Mouse (Mus musculus) liver, embryonic 12.5 days (tissue): ENCODE data around the gene Npm3. TPM values are rescaled to one million over a fixed set of nuclear protein-coding genes. Genes with fewer than 3 reads are reported as not detected.

Source experiments
- ATAC-seq: fragments of 200-750 bp; cut with Nextera tagmentation; 2 replicates; pipeline ENCODE4 v1.8.0; 2017; ENCODE audit warnings: moderate number of reproducible peaks, mild to moderate bottlenecking, moderate library complexity
- H3K27ac ChIP-seq: fragments of 300-500 bp; sonication (generic); 2 replicates; pipeline ENCODE4 v1.5.1; 2016; ENCODE audit warnings: mild to moderate bottlenecking
- H3K27me3 ChIP-seq: fragments of 300-500 bp; sonication (generic); replicated peaks from 2 replicates; pipeline ENCODE4 v1.6.1; 2016; ENCODE audit warnings: mild to moderate bottlenecking, moderate library complexity
- H3K36me3 ChIP-seq: fragments of 300-500 bp; sonication (generic); 2 replicates; pipeline ENCODE4 v1.6.1; 2016; ENCODE audit warnings: mild to moderate bottlenecking, moderate library complexity
- H3K4me1 ChIP-seq: fragments of 300-500 bp; sonication (generic); 2 replicates; pipeline ENCODE4 v1.6.1; 2016
- H3K4me2 ChIP-seq: fragments of 300-500 bp; sonication (generic); 2 replicates; pipeline ENCODE4 v1.6.1; 2016; ENCODE audit warnings: mild to moderate bottlenecking, moderate library complexity
- H3K4me3 ChIP-seq: fragments of 300-500 bp; sonication (generic); 2 replicates; pipeline ENCODE4 v1.5.1; 2016; ENCODE audit warnings: mild to moderate bottlenecking, moderate library complexity
- H3K9ac ChIP-seq: fragments of 300-500 bp; sonication (generic); 2 replicates; pipeline ENCODE4 v1.6.1; 2016; ENCODE audit warnings: mild to moderate bottlenecking, moderate library complexity
- H3K9me3 ChIP-seq: fragments of 300-500 bp; sonication (generic); replicated peaks from 2 replicates; pipeline ENCODE4 v1.6.1; 2016; ENCODE audit warnings: mild to moderate bottlenecking, moderate library complexity
- WGBS: fragments of 180-500 bp; shearing (Covaris S2); methylation state at CpG from one replicate; pipeline ENCODE4 v1.1.7; 2016; ENCODE audit not compliant: insufficient replicate concordance; 5-methylcytosine and 5-hydroxymethylcytosine counted together
- polyA plus RNA-seq: library from polyadenylated mRNA; unstranded; fragments of >200 nt; fragmentation: Nextera tagmentation; extraction: Ambion mirVana; gene quantifications from 2 replicates; pipeline ENCODE4 v1.2.1, GENCODE M21; 2016

Gene Npm3
- polyA plus RNA-seq, 1 experiment from 2014 or later: 13.7 TPM

GRCm38 (mm10) chr19:45727231-45727630 lies 22.2 kb downstream of the Npm3 start:
- no peaks in the 10 kb centered on the region for H3K4me1 ChIP-seq
- no peak for ATAC-seq
- no peak overlapping the region for H3K27ac ChIP-seq
- H3K36me3 ChIP-seq: no peaks in the 10 kb centered on the region
- no peak overlapping the region for H3K4me3 ChIP-seq
- no peak overlapping the region for H3K4me2 ChIP-seq
- WGBS: 42% methylated on average over 10 of the region's 10 CpGs
- H3K9me3 ChIP-seq: no peaks in the 10 kb centered on the region
- no peak overlapping the region for H3K9ac ChIP-seq
- peaks cover 50% of the 10 kb centered on the region for H3K27me3 ChIP-seq

DNA sequence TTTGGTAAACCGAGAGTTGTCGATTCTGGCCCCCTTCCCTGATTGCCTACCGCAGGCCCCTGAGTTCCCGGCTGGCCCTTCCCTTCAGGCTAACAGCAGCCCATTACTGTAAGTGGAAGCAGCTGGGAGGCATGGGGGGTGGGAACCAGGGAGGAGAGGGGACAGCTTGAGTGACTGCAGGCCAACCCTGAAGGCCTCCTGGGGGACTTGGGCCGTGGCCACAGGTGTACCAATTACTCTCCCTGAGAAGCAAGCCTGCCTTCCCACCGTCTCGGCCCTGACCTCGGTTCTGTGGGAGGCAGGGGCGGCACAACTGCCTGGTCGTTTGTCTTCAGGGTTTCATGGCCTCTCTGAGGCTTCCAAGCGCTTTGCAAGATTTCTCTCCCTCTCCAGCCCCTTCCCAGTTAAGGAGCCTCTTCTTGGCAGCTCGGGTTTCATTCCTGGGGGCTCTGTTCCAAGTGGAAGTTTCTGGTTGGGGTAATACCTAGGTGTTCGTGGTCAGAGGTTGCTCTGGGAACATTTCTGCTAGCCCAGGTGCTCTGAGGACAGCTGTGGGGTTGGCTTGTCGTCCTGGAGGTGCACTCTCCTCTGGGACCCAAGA lies 23.6 kb downstream of the Npm3 start:
- no peaks in the 10 kb centered on the region for H3K4me1 ChIP-seq
- H3K9ac ChIP-seq: no peak overlapping the region
- no peaks in the 10 kb centered on the region for H3K9me3 ChIP-seq
- no peaks in the 10 kb centered on the region for H3K36me3 ChIP-seq
- no peak for ATAC-seq
- H3K4me3 ChIP-seq: no peak overlapping the region
- H3K27me3 ChIP-seq: peaks cover 41% of the 10 kb centered on the region
- 50% methylated on average over 14 of the region's 14 CpGs for WGBS
- no peak overlapping the region for H3K27ac ChIP-seq
- no peak overlapping the region for H3K4me2 ChIP-seq

DNA sequence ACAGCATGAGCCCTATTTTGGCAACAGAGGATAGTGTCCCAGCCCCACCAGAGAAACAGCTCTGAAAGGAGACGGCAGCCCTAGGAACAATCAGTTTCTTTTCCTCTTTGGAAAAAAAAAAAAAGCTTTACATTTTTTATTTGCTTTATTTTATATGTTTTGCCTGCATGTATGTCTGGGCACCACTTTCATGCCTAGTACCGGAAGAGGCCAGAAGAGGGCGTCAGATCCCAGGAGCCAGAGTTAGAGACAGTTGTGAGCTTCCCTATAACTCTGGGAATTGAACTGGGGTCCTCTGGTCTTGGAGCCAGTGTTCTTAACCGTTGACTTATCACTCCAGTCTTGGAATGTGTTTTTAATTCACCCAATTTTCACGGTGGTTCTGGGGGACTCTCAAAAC lies 27.2 kb downstream of the Npm3 start:
- ATAC-seq: no peak
- Histone ChIP-seq H3K4me3 (no peak overlapping the region), H3K4me1 (peaks cover 7% of the 10 kb centered on the region; the same call in 1 of the 2 replicates), H3K27me3 (peaks cover 44% of the 10 kb centered on the region), H3K9me3 (no peaks in the 10 kb centered on the region), H3K36me3 (no peaks in the 10 kb centered on the region), H3K27ac (no peak overlapping the region), H3K4me2 (no peak overlapping the region), H3K9ac (no peak overlapping the region)
- 59% methylated on average over 5 of the region's 5 CpGs for WGBS

GRCm38 (mm10) chr19:45718286-45718685 lies 31.1 kb downstream of the Npm3 start:
- Histone ChIP-seq H3K27ac (no peak overlapping the region), H3K9me3 (no peaks in the 10 kb centered on the region), H3K9ac (no peak overlapping the region), H3K4me3 (no peak overlapping the region), H3K27me3 (peaks cover 40% of the 10 kb centered on the region), H3K4me1 (peaks cover 7% of the 10 kb centered on the region; the same call in 1 of the 2 replicates), H3K36me3 (no peaks in the 10 kb centered on the region), H3K4me2 (no peak overlapping the region)
- no peak for ATAC-seq
- 63% methylated on average over 3 of the region's 3 CpGs for WGBS

DNA sequence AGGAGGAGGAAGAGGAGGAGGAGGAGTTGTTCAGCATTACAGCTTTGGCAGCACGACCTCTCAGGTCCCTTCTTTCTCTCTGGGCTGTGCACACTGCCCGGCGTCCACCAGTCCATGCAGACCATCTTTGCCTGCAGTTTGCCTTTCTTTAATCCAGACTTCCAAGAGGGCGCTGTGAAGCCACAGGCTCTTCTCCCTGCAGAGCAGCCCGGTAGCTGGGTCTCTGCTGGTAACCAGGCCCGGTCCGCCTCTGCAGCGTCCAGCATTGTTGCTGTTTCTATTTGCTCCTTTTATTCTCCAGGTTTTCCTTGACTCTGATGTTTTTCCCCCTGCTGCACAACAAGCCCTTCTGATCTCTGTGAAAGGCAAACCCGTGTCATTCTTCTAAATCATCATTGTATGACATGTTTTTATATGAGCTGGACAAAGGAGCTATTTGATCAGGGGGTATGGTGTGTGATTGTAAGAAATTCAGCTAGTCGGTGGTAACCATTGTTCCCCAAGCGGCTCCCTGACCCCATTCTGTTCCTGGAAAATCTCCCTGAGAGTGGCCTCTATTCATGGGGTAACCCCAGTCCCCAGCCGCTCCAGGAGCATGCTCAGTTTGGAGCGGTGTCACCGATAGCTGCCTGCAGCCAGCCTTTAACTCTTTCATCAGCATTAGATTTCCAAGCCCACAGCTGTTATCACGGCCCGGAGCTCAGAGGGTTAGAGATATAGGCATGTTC lies 31.7 kb downstream of the Npm3 start:
- H3K9me3 ChIP-seq: no peaks in the 10 kb centered on the region
- H3K4me2 ChIP-seq: peak overlapping the region; percentile 32; the same call in 1 of the 2 replicates
- H3K27me3 ChIP-seq: peaks cover 40% of the 10 kb centered on the region
- peaks cover 7% of the 10 kb centered on the region; the same call in 1 of the 2 replicates for H3K4me1 ChIP-seq
- no peak overlapping the region for H3K4me3 ChIP-seq
- WGBS: 23% methylated on average over 16 of the region's 16 CpGs
- no peak overlapping the region for H3K9ac ChIP-seq
- no peak for ATAC-seq
- no peaks in the 10 kb centered on the region for H3K36me3 ChIP-seq
- H3K27ac ChIP-seq: no peak overlapping the region

GRCm38 (mm10) chr19:45708704-45709103 lies 40.7 kb downstream of the Npm3 start:
- peaks cover 7% of the 10 kb centered on the region for H3K4me1 ChIP-seq
- H3K9ac ChIP-seq: no peak overlapping the region
- no peak for ATAC-seq
- H3K27ac ChIP-seq: no peak overlapping the region
- H3K27me3 ChIP-seq: peaks cover 21% of the 10 kb centered on the region; the same call in 1 of the 2 replicates
- H3K36me3 ChIP-seq: no peaks in the 10 kb centered on the region
- no peaks in the 10 kb centered on the region for H3K9me3 ChIP-seq
- no peak overlapping the region for H3K4me3 ChIP-seq
- 49% methylated on average over 3 of the region's 3 CpGs for WGBS
- H3K4me2 ChIP-seq: no peak overlapping the region

Other genes starting within 250 kb of the Npm3 start
- gene Poll, start 189.1 kb downstream of the Npm3 start, polyA plus RNA-seq: 9.2 and 9.9 TPM in 2 replicates
- 21.4 and 25.5 TPM in 2 replicates for gene Gm17018, start 189.0 kb downstream of the Npm3 start, polyA plus RNA-seq
- gene Fbxw4, start 89.3 kb downstream of the Npm3 start, polyA plus RNA-seq: 4.3 and 4.6 TPM in 2 replicates
- not detected in 2 replicates for gene Fgf8, start 6.7 kb downstream of the Npm3 start, polyA plus RNA-seq
- 34.8 and 37.9 TPM in 2 replicates for gene Mgea5, start 34.2 kb upstream of the Npm3 start, polyA plus RNA-seq
- 1.3 and 1.4 TPM in 2 replicates for gene Kcnip2, start 66.5 kb upstream of the Npm3 start, polyA plus RNA-seq
- gene Armh3, start 248.9 kb upstream of the Npm3 start, polyA plus RNA-seq: 6.5 TPM in 2 replicates